Mouse (Mus musculus) lung, postnatal 0 days (tissue): ENCODE data around the gene Gpr55. TPM values are rescaled to one million over a fixed set of nuclear protein-coding genes. Genes with fewer than 3 reads are reported as not detected.

Source experiments
- ATAC-seq: fragments of 200-750 bp; cut with Nextera tagmentation; 2 replicates; pipeline ENCODE4 v1.8.0; 2017; ENCODE audit warnings: moderate library complexity
- DNase-seq: peaks from one replicate; pipeline ENCODE4 v3.0.0-alpha.2; 2016; ENCODE audit warnings: low spot score
- H3K27ac ChIP-seq: fragments of 300-500 bp; sonication (generic); 2 replicates; pipeline ENCODE4 v1.5.1; 2014; ENCODE audit warnings: antibody characterized with exemption, mild to moderate bottlenecking, low read length, mixed read lengths
- H3K27me3 ChIP-seq: fragments of 300-500 bp; sonication (generic); replicated peaks from 2 replicates; pipeline ENCODE4 v1.6.1; 2014; ENCODE audit warnings: low read length, mixed read lengths; ENCODE audit not compliant: insufficient read depth
- H3K36me3 ChIP-seq: fragments of 300-500 bp; sonication (generic); 2 replicates; pipeline ENCODE4 v1.6.1; 2014; ENCODE audit warnings: low read length, mixed read lengths; ENCODE audit not compliant: insufficient read depth
- H3K4me1 ChIP-seq: fragments of 300-500 bp; sonication (generic); 2 replicates; pipeline ENCODE4 v1.6.1; 2014; ENCODE audit warnings: antibody characterized with exemption, low read depth, low read length, mixed read lengths; ENCODE audit not compliant: insufficient read depth
- H3K4me2 ChIP-seq: fragments of 300-500 bp; sonication (generic); replicated peaks from 2 replicates; pipeline ENCODE4 v1.6.1; 2014; ENCODE audit warnings: low read depth, mild to moderate bottlenecking, low read length, moderate library complexity, mixed read lengths
- H3K4me3 ChIP-seq: fragments of 300-500 bp; sonication (generic); 2 replicates; pipeline ENCODE4 v1.5.1; 2014; ENCODE audit warnings: low read depth, low read length
- H3K9ac ChIP-seq: fragments of 300-500 bp; sonication (generic); replicated peaks from 2 replicates; pipeline ENCODE4 v1.6.1; 2014; ENCODE audit warnings: low read depth, mild to moderate bottlenecking
- H3K9me3 ChIP-seq: fragments of 300-500 bp; sonication (generic); 2 replicates; pipeline ENCODE4 v1.6.1; 2016; ENCODE audit warnings: low read length, mixed read lengths
- CTCF ChIP-seq: IDR thresholded peaks from 2 replicates; pipeline ENCODE4 v1.5.1; 2016; ENCODE audit warnings: antibody characterized with exemption, mild to moderate bottlenecking
- EP300 ChIP-seq: IDR thresholded peaks from 2 replicates; pipeline ENCODE4 v1.6.1; 2016; ENCODE audit warnings: antibody characterized with exemption, mild to moderate bottlenecking, control low read depth
- WGBS: fragments of 180-500 bp; shearing (Covaris S2); extraction: QIAGEN DNeasy Blood & Tissue Kit; methylation state at CpG from one replicate; pipeline ENCODE4 v1.1.7; 2014; 5-methylcytosine and 5-hydroxymethylcytosine counted together
- polyA plus RNA-seq: library from polyadenylated mRNA; unstranded; fragments of >200 nt; fragmentation: Nextera tagmentation; extraction: Ambion mirVana; gene quantifications from 2 replicates; pipeline ENCODE4 v1.2.1, GENCODE M21; 2015

The Gpr55 gene
- polyA plus RNA-seq = 0.14 and 0.26 TPM in 2 replicates

GRCm38 (mm10) chr1:85960873-85961272 is at the start of gene Gpr55:
TSS of gene Gpr55 (minus strand) at chr1:85961007.
- H3K9ac ChIP-seq = no peak within 1 kb of the TSS
- H3K27me3 ChIP-seq = no peaks in the 10 kb centered on the region
- ATAC-seq = peak; percentile 21; the same call in 1 of the 2 replicates
- no peak for TF ChIP-seq EP300
- TF ChIP-seq CTCF = no peak
- H3K9me3 ChIP-seq = no peaks in the 10 kb centered on the region
- no peaks in the 10 kb centered on the region for H3K36me3 ChIP-seq
- peak; percentile 61 for DNase-seq
- H3K4me2 ChIP-seq = no peak within 1 kb of the TSS
- no peak within 1 kb of the TSS for H3K27ac ChIP-seq
- peaks cover 5% of the 10 kb centered on the region; the same call in 1 of the 2 replicates for H3K4me1 ChIP-seq
- no peak within 1 kb of the TSS for H3K4me3 ChIP-seq
- 66% methylated on average over 5 of the region's 5 CpGs for WGBS

GRCm38 (mm10) chr1:86007778-86008177 is 47.0 kb upstream of the Gpr55 start:
- Histone ChIP-seq H3K4me1 (no peaks in the 10 kb centered on the region), H3K4me3 (no peak overlapping the region)

GRCm38 (mm10) chr1:86006040-86006439 is 45.2 kb upstream of the Gpr55 start:
- 84% methylated on average over 6 of the region's 6 CpGs for WGBS
- H3K4me1 ChIP-seq = no peaks in the 10 kb centered on the region
- no peak for TF ChIP-seq EP300
- TF ChIP-seq CTCF = no peak
- no peaks in the 10 kb centered on the region for H3K9me3 ChIP-seq
- no peaks in the 10 kb centered on the region for H3K36me3 ChIP-seq
- DNase-seq (no peak), ATAC-seq (no peak)
- no peak overlapping the region for H3K9ac ChIP-seq
- no peak overlapping the region for H3K27ac ChIP-seq
- no peak overlapping the region for H3K4me2 ChIP-seq
- H3K27me3 ChIP-seq = no peaks in the 10 kb centered on the region
- H3K4me3 ChIP-seq = no peak overlapping the region

More at GRCm38 (mm10) chr1:86007778-86008177, 47.0 kb upstream of the Gpr55 start:
- no peaks in the 10 kb centered on the region for H3K27me3 ChIP-seq
- H3K27ac ChIP-seq = no peak overlapping the region
- under 1% methylated on average over 7 of the region's 7 CpGs for WGBS
- TF ChIP-seq CTCF (peak; percentile 95), EP300 (no peak)
- no peak overlapping the region for H3K9ac ChIP-seq
- DNase-seq (peak; percentile 93), ATAC-seq (peak; percentile 80)
- no peaks in the 10 kb centered on the region for H3K36me3 ChIP-seq
- no peak overlapping the region; the same call in 1 of the 2 replicates for H3K4me2 ChIP-seq
- no peaks in the 10 kb centered on the region for H3K9me3 ChIP-seq

GRCm38 (mm10) chr1:86005540-86005939 is 44.7 kb upstream of the Gpr55 start:
- no peaks in the 10 kb centered on the region for H3K36me3 ChIP-seq
- no peak for TF ChIP-seq EP300
- no peak for TF ChIP-seq CTCF
- no peak overlapping the region for H3K4me2 ChIP-seq
- no peak overlapping the region for H3K4me3 ChIP-seq
- no peaks in the 10 kb centered on the region for H3K9me3 ChIP-seq
- DNase-seq (no peak), ATAC-seq (no peak)
- WGBS = 80% methylated on average over 10 of the region's 10 CpGs
- H3K27me3 ChIP-seq = no peaks in the 10 kb centered on the region
- no peaks in the 10 kb centered on the region for H3K4me1 ChIP-seq
- no peak overlapping the region for H3K9ac ChIP-seq
- no peak overlapping the region for H3K27ac ChIP-seq

GRCm38 (mm10) chr1:85999853-86000570 is 39.2 kb upstream of the Gpr55 start:
- Histone ChIP-seq H3K9ac (no peak overlapping the region), H3K4me1 (no peaks in the 10 kb centered on the region), H3K27ac (no peak overlapping the region), H3K4me2 (no peak overlapping the region), H3K27me3 (no peaks in the 10 kb centered on the region), H3K36me3 (no peaks in the 10 kb centered on the region), H3K4me3 (no peak overlapping the region), H3K9me3 (no peaks in the 10 kb centered on the region)
- no peak for DNase-seq
- no peak for TF ChIP-seq EP300
- no peak for TF ChIP-seq CTCF
- WGBS = 77% methylated on average over 18 of the region's 18 CpGs
- ATAC-seq = no peak

- Histone ChIP-seq H3K27me3 (no peaks in the 10 kb centered on the region), H3K4me2 (no peak overlapping the region), H3K9me3 (no peaks in the 10 kb centered on the region), H3K9ac (no peak overlapping the region), H3K4me3 (no peak overlapping the region), H3K36me3 (no peaks in the 10 kb centered on the region), H3K4me1 (no peaks in the 10 kb centered on the region), H3K27ac (no peak overlapping the region)
- no peak for ATAC-seq
- no peak for DNase-seq
- TF ChIP-seq EP300 (no peak), CTCF (no peak)
- 69% methylated on average over 4 of the region's 4 CpGs for WGBS
These were observed 37.2 kb upstream of the Gpr55 start for GRCm38 (mm10) chr1:85998012-85998411.
